Mouse (Mus musculus): ENCODE results near the gene Six4. TPM values are rescaled to one million over a fixed set of nuclear protein-coding genes. Genes with fewer than 3 reads are reported as not detected.
"Not testable (repeated sequence)": the region's sequence is repeated elsewhere in the genome, so short reads cannot be mapped to it uniquely, and the experiment has no call there.

The Six4 gene
- polyA plus RNA-seq, 1 experiment from 2014 or later = 0.39 TPM

DNA sequence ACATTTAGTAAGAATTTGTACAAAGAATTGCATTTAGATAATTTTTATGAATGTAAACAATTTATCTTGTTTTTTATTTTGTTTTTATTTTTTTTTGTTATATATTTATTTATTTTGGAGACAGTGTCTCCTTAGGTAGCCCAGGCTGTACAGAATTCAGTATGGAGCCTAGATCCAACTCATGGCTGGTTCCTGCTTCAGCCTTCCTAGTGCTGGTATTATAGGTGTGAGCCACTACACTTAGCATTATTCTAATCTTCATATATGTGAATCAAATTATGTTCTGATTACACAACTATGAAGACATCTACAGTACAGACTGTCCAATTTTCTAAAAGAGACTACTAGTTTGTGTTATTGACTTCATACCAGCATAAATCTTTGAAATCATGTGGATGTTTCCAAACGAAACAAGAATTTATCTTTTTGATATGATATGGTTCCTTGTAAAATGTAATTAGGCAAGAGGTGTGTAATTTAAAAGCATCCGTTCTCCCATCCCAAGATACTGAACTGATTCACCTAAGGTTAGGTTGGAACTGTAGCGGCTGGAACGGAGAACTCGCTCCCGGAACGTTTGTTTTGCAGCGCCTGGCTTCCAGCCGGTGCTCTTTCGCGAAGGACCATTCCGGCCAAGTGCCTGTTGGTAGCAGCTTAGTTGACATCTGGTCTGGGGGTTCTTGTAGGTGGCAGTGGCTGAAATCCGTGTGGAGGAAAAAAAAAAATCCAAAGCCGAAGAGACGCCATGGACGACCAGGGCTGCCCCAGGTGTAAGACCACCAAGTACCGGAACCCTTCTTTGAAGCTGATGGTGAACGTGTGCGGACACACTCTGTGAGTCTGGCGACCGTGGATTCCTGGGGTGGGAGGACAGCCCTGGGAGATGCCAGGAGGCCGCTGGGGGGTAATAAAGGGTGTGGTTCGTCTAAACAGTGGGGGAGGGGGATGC is 10.1 kb upstream of the Six4 start, which contains the start of gene Mnat1:
Gene Mnat1, plus strand, starts transcription at position 625 of the 949 bp plus-strand sequence.
- H3K4me1 ChIP-seq (ENCODE audit: control insufficient read depth, insufficient read depth, low read length) = peaks cover 7% of the 10 kb centered on the region
- H3K9ac ChIP-seq (ENCODE audit: low read length) = peak within 1 kb of the TSS; percentile 82
- 1% methylated on average over 23 of the region's 23 CpGs for WGBS
- peak; percentile 81 for ATAC-seq
- no peaks in the 10 kb centered on the region for H3K36me3 ChIP-seq (ENCODE audit: control insufficient read depth, insufficient read depth, low read length)
- peak; percentile 75 for DNase-seq (ENCODE audit: low spot score)
- no peaks in the 10 kb centered on the region for H3K27me3 ChIP-seq (replicated peaks; ENCODE audit: control insufficient read depth, insufficient read depth, low read length)
- peak within 1 kb of the TSS; percentile 62 for H3K4me2 ChIP-seq (ENCODE audit: low read length)
- peak within 1 kb of the TSS; percentile 72 for H3K4me3 ChIP-seq (ENCODE audit: low read depth, low read length)
- H3K27ac ChIP-seq (ENCODE audit: low read depth, low read length) = no peak within 1 kb of the TSS
- no peaks in the 10 kb centered on the region for H3K9me3 ChIP-seq (replicated peaks; ENCODE audit: control insufficient read depth, low read length)

GRCm38 (mm10) chr12:73112326-73113087 is 749 bp downstream of the Six4 start:
- Histone ChIP-seq H3K27ac (ENCODE audit: low read depth, low read length) (no peak overlapping the region), H3K4me2 (ENCODE audit: low read length) (peak overlapping the region; percentile 98), H3K36me3 (ENCODE audit: control insufficient read depth, insufficient read depth, low read length) (no peaks in the 10 kb centered on the region), H3K4me3 (ENCODE audit: low read depth, low read length) (peak overlapping the region; percentile 66), H3K9me3 (replicated peaks; ENCODE audit: control insufficient read depth, low read length) (no peaks in the 10 kb centered on the region), H3K9ac (ENCODE audit: low read length) (peak overlapping the region; percentile 74), H3K4me1 (ENCODE audit: control insufficient read depth, insufficient read depth, low read length) (peaks cover 12% of the 10 kb centered on the region), H3K27me3 (replicated peaks; ENCODE audit: control insufficient read depth, insufficient read depth, low read length) (peaks cover 14% of the 10 kb centered on the region)
- DNase-seq (ENCODE audit: low spot score) = peak; percentile 58
- under 1% methylated on average over 64 of the region's 71 CpGs for WGBS
- peak; percentile 64 for ATAC-seq

- Histone ChIP-seq H3K27me3 (replicated peaks; ENCODE audit: control insufficient read depth, insufficient read depth, low read length) (peaks cover 14% of the 10 kb centered on the region), H3K4me1 (ENCODE audit: control insufficient read depth, insufficient read depth, low read length) (peaks cover 12% of the 10 kb centered on the region), H3K4me3 (ENCODE audit: low read depth, low read length) (peak overlapping the region; percentile 66), H3K27ac (ENCODE audit: low read depth, low read length) (no peak overlapping the region), H3K9me3 (replicated peaks; ENCODE audit: control insufficient read depth, low read length) (no peaks in the 10 kb centered on the region), H3K36me3 (ENCODE audit: control insufficient read depth, insufficient read depth, low read length) (no peaks in the 10 kb centered on the region), H3K9ac (ENCODE audit: low read length) (peak overlapping the region; percentile 74), H3K4me2 (ENCODE audit: low read length) (peak overlapping the region; percentile 98)
- ATAC-seq = peak; percentile 51
- WGBS = 1% methylated on average over 44 of the region's 44 CpGs
- peak; percentile 50 for DNase-seq (ENCODE audit: low spot score)
These were observed 1.5 kb downstream of the Six4 start for GRCm38 (mm10) chr12:73111561-73112325.

- Histone ChIP-seq H3K27me3 (replicated peaks; ENCODE audit: control insufficient read depth, insufficient read depth, low read length) (peaks cover 10% of the 10 kb centered on the region), H3K36me3 (ENCODE audit: control insufficient read depth, insufficient read depth, low read length) (no peaks in the 10 kb centered on the region), H3K4me1 (ENCODE audit: control insufficient read depth, insufficient read depth, low read length) (peaks cover 12% of the 10 kb centered on the region), H3K4me3 (ENCODE audit: low read depth, low read length) (peak overlapping the region; percentile 66), H3K4me2 (ENCODE audit: low read length) (peak overlapping the region; percentile 98), H3K27ac (ENCODE audit: low read depth, low read length) (no peak overlapping the region), H3K9me3 (replicated peaks; ENCODE audit: control insufficient read depth, low read length) (no peaks in the 10 kb centered on the region), H3K9ac (ENCODE audit: low read length) (no peak overlapping the region)
- DNase-seq (ENCODE audit: low spot score) (no peak), ATAC-seq (no peak)
- WGBS = 6% methylated on average over 23 of the region's 23 CpGs
These were observed 2.7 kb downstream of the Six4 start for GRCm38 (mm10) chr12:73110431-73111111.

DNA sequence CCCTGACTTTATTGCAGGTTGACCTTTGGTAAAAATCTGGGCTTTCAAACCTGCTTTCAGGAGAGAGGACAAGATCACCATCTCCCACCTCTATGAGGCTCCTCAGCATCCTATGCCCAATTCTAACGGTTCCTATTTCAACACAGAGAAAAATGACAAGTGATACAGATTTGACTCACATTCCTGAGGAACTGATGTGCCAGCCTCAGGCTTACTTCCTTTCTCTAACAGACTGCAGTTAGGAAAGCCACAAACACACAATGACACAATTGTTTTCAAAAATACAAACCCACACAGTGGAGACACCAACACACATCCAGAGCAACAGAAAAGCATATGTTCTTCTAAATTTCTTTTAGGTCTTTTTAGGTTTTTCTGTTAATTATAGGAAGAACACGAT is 5.4 kb downstream of the Six4 start:
- Histone ChIP-seq H3K4me2 (ENCODE audit: low read length) (no peak overlapping the region), H3K36me3 (ENCODE audit: control insufficient read depth, insufficient read depth, low read length) (peaks cover 10% of the 10 kb centered on the region; the same call in 1 of the 2 replicates), H3K9ac (ENCODE audit: low read length) (no peak overlapping the region), H3K9me3 (replicated peaks; ENCODE audit: control insufficient read depth, low read length) (no peaks in the 10 kb centered on the region), H3K27ac (ENCODE audit: low read depth, low read length) (no peak overlapping the region), H3K27me3 (replicated peaks; ENCODE audit: control insufficient read depth, insufficient read depth, low read length) (peaks cover 5% of the 10 kb centered on the region), H3K4me3 (ENCODE audit: low read depth, low read length) (no peak overlapping the region), H3K4me1 (ENCODE audit: control insufficient read depth, insufficient read depth, low read length) (peaks cover 12% of the 10 kb centered on the region)
- WGBS = 90% methylated on average over 2 of the region's 2 CpGs
- DNase-seq (ENCODE audit: low spot score) (no peak), ATAC-seq (no peak)

DNA sequence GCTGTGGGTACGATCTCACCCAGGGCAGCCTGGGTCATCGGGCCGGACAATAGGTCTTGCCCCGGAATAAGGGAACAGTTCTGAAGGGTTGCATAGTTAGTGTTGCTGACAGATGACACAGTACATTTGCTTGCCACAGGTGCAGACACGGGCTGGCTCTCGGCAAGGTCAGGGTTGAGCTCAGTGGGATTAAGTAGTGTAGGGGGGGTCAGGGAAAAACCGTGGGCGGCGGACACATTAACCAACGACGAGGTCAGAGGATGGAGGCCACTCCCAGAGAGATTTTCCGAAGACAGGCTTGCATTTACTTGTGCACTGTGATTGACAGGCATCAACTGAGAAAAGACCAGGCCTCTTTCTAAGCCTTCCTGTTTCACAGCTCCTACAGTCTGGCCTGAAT is 9.5 kb downstream of the Six4 start:
- 94% methylated on average over 12 of the region's 12 CpGs for WGBS

GRCm38 (mm10) chr12:73098593-73098992 is 14.7 kb downstream of the Six4 start:
- H3K36me3 ChIP-seq (ENCODE audit: control insufficient read depth, insufficient read depth, low read length) = peaks cover 6% of the 10 kb centered on the region; the same call in 1 of the 2 replicates
- WGBS = 93% methylated on average over 4 of the region's 4 CpGs
- no peaks in the 10 kb centered on the region for H3K4me1 ChIP-seq (ENCODE audit: control insufficient read depth, insufficient read depth, low read length)
- no peaks in the 10 kb centered on the region for H3K9me3 ChIP-seq (replicated peaks; ENCODE audit: control insufficient read depth, low read length)
- H3K4me3 ChIP-seq (ENCODE audit: low read depth, low read length) = no peak overlapping the region
- H3K4me2 ChIP-seq (ENCODE audit: low read length) = no peak overlapping the region
- no peaks in the 10 kb centered on the region for H3K27me3 ChIP-seq (replicated peaks; ENCODE audit: control insufficient read depth, insufficient read depth, low read length)
- DNase-seq (ENCODE audit: low spot score) = no peak
- ATAC-seq = no peak
- H3K9ac ChIP-seq (ENCODE audit: low read length) = no peak overlapping the region
- no peak overlapping the region for H3K27ac ChIP-seq (ENCODE audit: low read depth, low read length)

More for the DNA sequence above, 9.5 kb downstream of the Six4 start:
- no peak overlapping the region for H3K27ac ChIP-seq (ENCODE audit: low read depth, low read length)
- H3K36me3 ChIP-seq (ENCODE audit: control insufficient read depth, insufficient read depth, low read length) = peaks cover 10% of the 10 kb centered on the region; the same call in 1 of the 2 replicates
- no peak overlapping the region for H3K4me3 ChIP-seq (ENCODE audit: low read depth, low read length)
- ATAC-seq (no peak), DNase-seq (ENCODE audit: low spot score) (no peak)
- no peaks in the 10 kb centered on the region for H3K27me3 ChIP-seq (replicated peaks; ENCODE audit: control insufficient read depth, insufficient read depth, low read length)
- H3K4me2 ChIP-seq (ENCODE audit: low read length) = no peak overlapping the region
- no peaks in the 10 kb centered on the region for H3K9me3 ChIP-seq (replicated peaks; ENCODE audit: control insufficient read depth, low read length)
- no peak overlapping the region for H3K9ac ChIP-seq (ENCODE audit: low read length)
- H3K4me1 ChIP-seq (ENCODE audit: control insufficient read depth, insufficient read depth, low read length) = no peaks in the 10 kb centered on the region

GRCm38 (mm10) chr12:73096177-73096576 is 17.1 kb downstream of the Six4 start:
- H3K36me3 ChIP-seq (ENCODE audit: control insufficient read depth, insufficient read depth, low read length); H3K4me2 ChIP-seq (ENCODE audit: low read length); H3K4me3 ChIP-seq (ENCODE audit: low read depth, low read length); DNase-seq (ENCODE audit: low spot score); H3K27me3 ChIP-seq (replicated peaks; ENCODE audit: control insufficient read depth, insufficient read depth, low read length); H3K9ac ChIP-seq (ENCODE audit: low read length); ATAC-seq; H3K9me3 ChIP-seq (replicated peaks; ENCODE audit: control insufficient read depth, low read length); H3K27ac ChIP-seq (ENCODE audit: low read depth, low read length); H3K4me1 ChIP-seq (ENCODE audit: control insufficient read depth, insufficient read depth, low read length): not testable (repeated sequence)
- 91% methylated on average over 5 of the region's 5 CpGs for WGBS
